Mouse (Mus musculus) kidney, postnatal 0 days (tissue): ENCODE data around the gene Slc17a7. TPM values are rescaled to one million over a fixed set of nuclear protein-coding genes. Genes with fewer than 3 reads are reported as not detected.
"Not testable (repeated sequence)": the region's sequence is repeated elsewhere in the genome, so short reads cannot be mapped to it uniquely, and the experiment has no call there.

Experiments
- ATAC-seq: fragments of 200-750 bp; cut with Nextera tagmentation; replicated peaks from 2 replicates; pipeline ENCODE4 v1.8.0; 2017; ENCODE audit warnings: low read depth, moderate number of reproducible peaks, moderate TSS enrichment, moderate library complexity; ENCODE audit not compliant: low FRiP score
- DNase-seq: peaks from one replicate; pipeline ENCODE4 v3.0.0-alpha.2; 2016; ENCODE audit warnings: low spot score
- H3K27ac ChIP-seq: fragments of 300-500 bp; sonication (generic); 2 replicates; pipeline ENCODE4 v1.5.1; 2014; ENCODE audit warnings: mild to moderate bottlenecking
- H3K27me3 ChIP-seq: fragments of 300-500 bp; sonication (generic); 2 replicates; pipeline ENCODE4 v1.6.1; 2014; ENCODE audit warnings: low read length, mixed read lengths; ENCODE audit not compliant: insufficient read depth
- H3K36me3 ChIP-seq: fragments of 300-500 bp; sonication (generic); 2 replicates; pipeline ENCODE4 v1.6.1; 2014; ENCODE audit warnings: low read length, mixed read lengths; ENCODE audit not compliant: insufficient read depth
- H3K4me1 ChIP-seq: fragments of 300-500 bp; sonication (generic); replicated peaks from 2 replicates; pipeline ENCODE4 v1.6.1; 2014; ENCODE audit warnings: antibody characterized with exemption, low read length, mixed read lengths; ENCODE audit not compliant: insufficient read depth
- H3K4me2 ChIP-seq: fragments of 300-500 bp; sonication (generic); 2 replicates; pipeline ENCODE4 v1.6.1; 2014; ENCODE audit warnings: mild to moderate bottlenecking, low read length, moderate library complexity, mixed read lengths
- H3K4me3 ChIP-seq: fragments of 300-500 bp; sonication (generic); replicated peaks from 2 replicates; pipeline ENCODE4 v1.5.1; 2014; ENCODE audit warnings: low read depth, low read length
- H3K9ac ChIP-seq: fragments of 300-500 bp; sonication (generic); 2 replicates; pipeline ENCODE4 v1.6.1; 2014; ENCODE audit warnings: low read depth, low read length
- H3K9me3 ChIP-seq: fragments of 300-500 bp; sonication (generic); replicated peaks from 2 replicates; pipeline ENCODE4 v1.6.1; 2016; ENCODE audit warnings: low read length, inconsistent platforms, mixed read lengths
- CTCF ChIP-seq: IDR thresholded peaks from 2 replicates; pipeline ENCODE4 v1.5.1; 2016; ENCODE audit warnings: antibody characterized with exemption, low read depth, mild to moderate bottlenecking, moderate library complexity
- WGBS: fragments of 180-500 bp; shearing (Covaris S2); extraction: QIAGEN DNeasy Blood & Tissue Kit; methylation state at CpG from one replicate; pipeline ENCODE4 v1.1.7; 2014; 5-methylcytosine and 5-hydroxymethylcytosine counted together
- polyA plus RNA-seq: library from polyadenylated mRNA; unstranded; fragments of >200 nt; fragmentation: Nextera tagmentation; extraction: Ambion mirVana; gene quantifications from 2 replicates; pipeline ENCODE4 v1.2.1, GENCODE M21; 2015

Gene Slc17a7
- polyA plus RNA-seq, 1 experiment from 2014 or later, result 0.17 TPM

DNA sequence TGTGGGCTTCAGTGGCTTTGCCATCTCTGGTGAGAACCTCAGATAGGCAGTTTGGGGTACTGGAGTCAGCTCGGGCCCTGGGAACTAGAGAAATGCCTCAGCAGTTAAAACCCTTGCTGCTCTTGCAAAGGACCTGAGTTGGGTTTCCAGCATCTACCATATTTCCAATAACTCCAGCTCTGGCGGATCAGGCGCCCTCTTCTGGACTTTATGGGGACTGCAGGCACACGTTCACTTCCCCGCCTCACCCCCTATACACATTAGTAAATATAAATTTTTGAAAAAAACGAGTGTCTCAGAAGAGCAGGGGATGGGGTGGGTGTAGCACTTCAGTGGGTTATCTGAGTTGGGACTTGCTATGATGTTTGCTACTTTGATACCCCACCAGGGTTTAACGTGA is 9.2 kb downstream of the Slc17a7 start:
- ATAC-seq (no peak), DNase-seq (no peak)
- H3K36me3 ChIP-seq, result no peaks in the 10 kb centered on the region
- no peak overlapping the region for H3K4me2 ChIP-seq
- H3K9ac ChIP-seq, result no peak overlapping the region
- no peak overlapping the region for H3K27ac ChIP-seq
- TF ChIP-seq CTCF, result peak; percentile 44
- no peak overlapping the region for H3K4me3 ChIP-seq
- H3K9me3 ChIP-seq, result peaks cover 10% of the 10 kb centered on the region
- peaks cover 55% of the 10 kb centered on the region for H3K27me3 ChIP-seq
- H3K4me1 ChIP-seq, result no peaks in the 10 kb centered on the region
- WGBS, result 63% methylated on average over 7 of the region's 7 CpGs

DNA sequence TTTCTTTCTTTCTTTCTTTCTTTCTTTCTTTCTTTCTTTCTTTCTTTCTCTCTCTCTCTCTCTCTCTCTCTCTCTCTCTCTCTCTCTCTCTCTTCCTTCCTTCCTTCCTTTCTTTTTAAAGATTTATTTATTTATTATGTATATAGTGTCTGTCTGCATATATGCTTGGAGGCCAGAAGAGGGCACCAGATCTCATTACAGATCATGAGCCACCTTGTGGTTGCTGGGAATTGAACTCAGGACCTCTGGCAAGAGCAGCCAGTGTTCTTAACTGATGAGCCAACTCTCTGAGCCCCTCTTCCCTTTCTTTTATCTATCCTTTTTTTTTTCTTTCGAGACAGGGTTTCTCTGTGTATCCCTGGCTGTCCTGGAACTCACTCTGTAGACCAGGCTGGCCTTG is 10.0 kb downstream of the Slc17a7 start:
- H3K27ac ChIP-seq, H3K4me2 ChIP-seq, H3K4me3 ChIP-seq, H3K36me3 ChIP-seq, H3K9ac ChIP-seq, H3K4me1 ChIP-seq, ATAC-seq: not testable (repeated sequence)
- Histone ChIP-seq H3K9me3 (peaks cover 10% of the 10 kb centered on the region), H3K27me3 (peaks cover 57% of the 10 kb centered on the region)
- DNase-seq, result peak; percentile 25
- TF ChIP-seq CTCF, result peak; percentile 69
- WGBS, result 64% methylated on average over 1 of the region's 1 CpGs

- Histone ChIP-seq H3K27me3 (peaks cover 57% of the 10 kb centered on the region), H3K27ac (no peak overlapping the region), H3K9me3 (peaks cover 6% of the 10 kb centered on the region), H3K4me2 (0 out of 2 replicates have a peak overlapping the region, but pooled peaks have one; percentile 15), H3K4me3 (peak overlapping the region; percentile 9; the same call in 1 of the 2 replicates), H3K4me1 (no peaks in the 10 kb centered on the region), H3K9ac (no peak overlapping the region), H3K36me3 (no peaks in the 10 kb centered on the region)
- 4% methylated on average over 28 of the region's 29 CpGs for WGBS
- no peak for TF ChIP-seq CTCF
- ATAC-seq (no peak; the same call in 1 of the 2 replicates), DNase-seq (no peak)
These were observed 11.0 kb downstream of the Slc17a7 start for GRCm38 (mm10) chr7:45174567-45175280.

DNA sequence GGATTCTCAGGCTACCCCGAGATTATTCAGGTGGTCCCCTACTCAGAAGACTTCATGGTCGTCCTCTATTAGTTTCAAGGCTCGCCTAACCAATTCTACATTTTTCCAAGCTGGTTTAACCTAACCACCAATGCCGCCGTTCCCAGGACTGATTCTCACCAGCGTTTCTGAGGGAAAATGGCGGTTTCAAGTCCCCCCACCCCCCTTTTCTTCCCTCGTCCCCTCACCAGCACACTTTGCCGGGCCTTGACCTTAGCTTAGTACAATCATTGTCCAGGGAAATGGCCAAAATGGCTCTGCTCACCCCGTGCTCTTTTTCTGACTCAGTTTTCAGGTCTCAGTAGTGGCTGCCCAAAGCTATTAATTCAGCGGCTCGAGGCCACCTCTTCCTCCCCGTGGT is 11.6 kb downstream of the Slc17a7 start:
- H3K27me3 ChIP-seq, result peaks cover 64% of the 10 kb centered on the region
- no peak for TF ChIP-seq CTCF
- H3K36me3 ChIP-seq, result no peaks in the 10 kb centered on the region
- ATAC-seq (no peak), DNase-seq (no peak)
- no peaks in the 10 kb centered on the region for H3K4me1 ChIP-seq
- no peak overlapping the region; the same call in 1 of the 2 replicates for H3K4me3 ChIP-seq
- H3K27ac ChIP-seq, result no peak overlapping the region
- WGBS, result 3% methylated on average over 13 of the region's 13 CpGs
- no peak overlapping the region for H3K9ac ChIP-seq
- no peaks in the 10 kb centered on the region for H3K9me3 ChIP-seq
- H3K4me2 ChIP-seq, result 0 out of 2 replicates have a peak overlapping the region, but pooled peaks have one; percentile 15

DNA sequence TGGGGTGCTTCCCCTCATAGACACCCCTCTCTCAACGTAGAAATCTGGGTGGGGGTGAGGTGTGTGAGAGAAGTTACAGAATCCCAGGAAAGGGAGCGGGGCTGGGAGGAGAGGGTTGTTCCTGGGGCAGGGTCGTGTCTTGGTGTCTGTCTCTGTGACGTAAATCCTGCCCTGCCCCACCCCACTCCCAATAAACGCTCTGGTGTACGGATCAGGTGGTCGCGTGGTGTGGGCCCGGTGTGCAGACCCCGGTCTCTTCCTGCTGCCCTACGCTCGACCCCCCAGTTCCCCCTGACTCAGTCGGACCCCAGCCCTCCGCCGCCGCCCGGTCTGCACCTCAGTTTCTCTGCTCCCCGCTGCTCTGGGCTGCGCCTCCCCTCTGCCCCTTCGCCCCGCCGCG is 12.2 kb downstream of the Slc17a7 start:
- Histone ChIP-seq H3K27me3 (peaks cover 69% of the 10 kb centered on the region), H3K27ac (no peak overlapping the region), H3K4me2 (peak overlapping the region; percentile 2), H3K4me3 (peak overlapping the region; percentile 16), H3K9me3 (no peaks in the 10 kb centered on the region), H3K4me1 (no peaks in the 10 kb centered on the region), H3K9ac (no peak overlapping the region), H3K36me3 (no peaks in the 10 kb centered on the region)
- TF ChIP-seq CTCF, result no peak
- no peak for ATAC-seq
- 2% methylated on average over 23 of the region's 23 CpGs for WGBS
- no peak for DNase-seq

GRCm38 (mm10) chr7:45176356-45176755 is 12.6 kb downstream of the Slc17a7 start:
- ATAC-seq, result no peak
- TF ChIP-seq CTCF, result no peak
- peak overlapping the region; percentile 16 for H3K4me3 ChIP-seq
- H3K27ac ChIP-seq, result no peak overlapping the region
- no peaks in the 10 kb centered on the region for H3K36me3 ChIP-seq
- H3K4me2 ChIP-seq, result peak overlapping the region; percentile 2
- no peak overlapping the region for H3K9ac ChIP-seq
- no peak for DNase-seq
- no peaks in the 10 kb centered on the region for H3K9me3 ChIP-seq
- under 1% methylated on average over 30 of the region's 31 CpGs for WGBS
- no peaks in the 10 kb centered on the region for H3K4me1 ChIP-seq
- H3K27me3 ChIP-seq, result peaks cover 73% of the 10 kb centered on the region
